Comparison of ENCODE assay signal across 7 mouse cellular contexts in the genomic region with DNA sequence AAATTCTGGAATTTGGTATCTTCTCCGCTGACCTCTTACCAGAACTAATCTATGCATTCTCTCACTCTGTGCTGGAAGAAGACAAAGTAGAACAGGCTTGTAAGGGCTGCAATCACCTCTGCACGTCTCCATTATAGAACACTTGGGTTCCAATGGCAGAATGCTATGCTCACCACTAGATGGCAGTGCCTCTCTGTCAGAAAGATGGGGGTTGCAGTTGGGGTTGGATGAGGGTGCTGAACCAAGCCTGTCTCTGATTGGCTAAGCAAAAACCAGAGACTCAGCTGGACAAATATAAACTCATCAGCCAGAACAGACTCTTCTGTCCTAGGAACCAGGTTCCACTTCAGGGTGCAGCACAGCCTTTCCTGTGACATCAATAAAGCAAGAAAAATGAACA.
DNase-seq lines count a peak whose midpoint lies in the region; ATAC-seq and TF ChIP-seq lines count a peak whose summit lies in the region.
"Not testable (repeated sequence)": the region's sequence is repeated elsewhere in the genome, so short reads cannot be mapped to it uniquely, and the experiment has no call there.

No protein-coding gene starts in this region.

- in situ Hi-C loops in ES-E14 (cut with MboI; ENCODE audit: low sequenced_read_pairs in 2 of 2, unreplicated experiment in 2 of 2) = loop anchor here in 1 of 2 experiments (25.0 kb wide), 1 partner anchor 392 kb away; no protein-coding TSS in a partner anchor

- not testable (repeated sequence) for H3K9ac ChIP-seq in ES-E14 (ENCODE audit: insufficient read depth, low read depth, low read length, poor library complexity, severe bottlenecking); hindbrain, embryonic 12.5 days

- intact Hi-C loops in left cerebral cortex, adult 2 months (cut with DNase I) = not testable (repeated sequence)

- H3K4me3 ChIP-seq in ES-E14 (ENCODE audit: insufficient read depth in 1 of 2, low read depth in 1 of 2, low read length in 2 of 2, poor library complexity in 1 of 2, severe bottlenecking in 1 of 2); hindbrain, embryonic 12.5 days; left cerebral cortex, adult 2 months: not testable (repeated sequence)

- WGBS in hindbrain, embryonic 12.5 days = 32% methylated on average over 2 of the region's 2 CpGs

- peak; percentile 13 for DNase-seq in ES-E14 (ENCODE audit: low read depth, low spot score)
- peak; percentile 40 for DNase-seq in brain, adult 2 months (ENCODE audit: low read depth, low spot score)
- DNase-seq in left cerebral cortex, adult 2 months (ENCODE audit: extremely low spot score in 1 of 2, low spot score in 2 of 2) = not testable (repeated sequence)
- DNase-seq in retina, postnatal 1 day = peak; percentile 5

- H3K4me1 ChIP-seq in ES-E14 (ENCODE audit: control insufficient read depth in 2 of 2, insufficient read depth in 2 of 2, low read length in 2 of 2, poor library complexity in 1 of 2); hindbrain, embryonic 12.5 days: not testable (repeated sequence)

- H3K9me3 ChIP-seq in ES-E14 (ENCODE audit: control insufficient read depth, insufficient read depth, low read depth, low read length); hindbrain, embryonic 12.5 days (replicated peaks): not testable (repeated sequence)

- 0 out of 2 replicates have a peak, but pooled peaks have one; percentile 59 for ATAC-seq in erythroid progenitor cell, adult 5-6 weeks (replicated peaks; ENCODE audit: low FRiP score, poor library complexity, severe bottlenecking)
- ATAC-seq in hindbrain, embryonic 12.5 days (ENCODE audit: low FRiP score) = peak; percentile 32; the same call in 1 of the 2 replicates
- ATAC-seq in megakaryocyte progenitor cell, adult 5-6 weeks (replicated peaks; ENCODE audit: poor library complexity) = peak; percentile 98

- H3K27me3 ChIP-seq in hindbrain, embryonic 12.5 days = not testable (repeated sequence)

- H3K36me3 ChIP-seq in ES-E14 (ENCODE audit: control insufficient read depth, insufficient read depth, low read length, poor library complexity, severe bottlenecking); hindbrain, embryonic 12.5 days: not testable (repeated sequence)

- TF ChIP-seq CTCF in left cerebral cortex, adult 2 months (IDR thresholded peaks at IDR 0.05) = peak; percentile 43

- not testable (repeated sequence) for H3K4me2 ChIP-seq in hindbrain, embryonic 12.5 days (replicated peaks)

- H3K27ac ChIP-seq in ES-E14 (ENCODE audit: insufficient read depth, low read depth, low read length, poor library complexity, severe bottlenecking); hindbrain, embryonic 12.5 days; left cerebral cortex, adult 2 months: not testable (repeated sequence)

Comparison
In these comparisons a context has a peak if more than half of its experiments do, and no peak if none do; other contexts are left out.
1. ATAC-seq: peak in every context shown above with its lines; median percentile 98 in megakaryocyte progenitor cell, adult 5-6 weeks; 59 in erythroid progenitor cell, adult 5-6 weeks; 32 in hindbrain, embryonic 12.5 days.